Comparison of ENCODE assay signal across 10 mouse cellular contexts in genomic region chr1:118435001-118435473, GRCm38 (mm10). TPM values are rescaled to one million over a fixed set of nuclear protein-coding genes. Genes with fewer than 3 reads are reported as not detected.
DNase-seq lines count a peak whose midpoint lies in the region; ATAC-seq and TF ChIP-seq lines count a peak whose summit lies in the region.
"Had no signal": no experiment of that assay in that cellular context is flagged by ENCODE, and none has a peak within 500 bp of the region (broad histone marks: within the 10 kb centered on the region; RNA-seq: fewer than 3 reads in every experiment).

No protein-coding gene starts in this region.

- no peak for DNase-seq in heart, adult 2 months
- no peak for DNase-seq in heart, postnatal 36 days
- DNase-seq in MN1 (ENCODE audit: low spot score) = peak; percentile 74
- peak; percentile 21 for DNase-seq in embryo, embryonic 10.5 days (ENCODE audit: low spot score)
- DNase-seq in layer of hippocampus, adult 8-10 months (ENCODE audit: low spot score in 2 of 2) = peak; percentile 50 to 57
- no peak for DNase-seq in urinary bladder, adult 2 months (ENCODE audit: low spot score)
- no peak for DNase-seq in gastrocnemius, adult 18-20 months (ENCODE audit: low spot score)
- DNase-seq: gastrocnemius, postnatal 25 days had no signal

- peak overlapping the region; percentile 65 for H3K27ac ChIP-seq in heart, adult 2 months
- H3K27ac ChIP-seq: stomach, embryonic 15.5 days had no signal

- intact Hi-C loops in heart, adult 2 months (cut with DNase I) = no loop called here
- intact Hi-C loops in heart, postnatal 36 days (cut with DNase I) = no loop called here

- peaks cover 8% of the 10 kb centered on the region for H3K4me1 ChIP-seq in heart, adult 2 months (ENCODE audit: control insufficient read depth, insufficient read depth, low read length)
- H3K4me1 ChIP-seq: stomach, embryonic 15.5 days had no signal

- no peak for TF ChIP-seq EP300 in heart, adult 2 months (IDR thresholded peaks at IDR 0.05; ENCODE audit: insufficient read depth, low read depth, low read length)

- WGBS in heart, adult 2 months = 38% methylated on average over 10 of the region's 10 CpGs

- ATAC-seq in granulocyte monocyte progenitor cell, adult 5-6 weeks (replicated peaks; ENCODE audit: poor library complexity, severe bottlenecking) = no peak; the same call in 1 of the 2 replicates

- no peak overlapping the region for H3K9ac ChIP-seq in heart, adult 2 months (ENCODE audit: low read depth, low read length)
- H3K9ac ChIP-seq: stomach, embryonic 15.5 days had no signal

- H3K36me3 ChIP-seq in heart, adult 2 months (ENCODE audit: control insufficient read depth, insufficient read depth, low read length) = 0 out of 2 replicates have a peak, but pooled peaks cover 2% of the 10 kb centered on the region
- H3K36me3 ChIP-seq: stomach, embryonic 15.5 days had no signal

- H3K27me3 ChIP-seq in heart, adult 2 months (ENCODE audit: control insufficient read depth, insufficient read depth, low read length) = no peaks in the 10 kb centered on the region
- H3K27me3 ChIP-seq: stomach, embryonic 15.5 days had no signal

- peaks cover 12% of the 10 kb centered on the region for H3K79me2 ChIP-seq in heart, adult 2 months (replicated peaks; ENCODE audit: control insufficient read depth, insufficient read depth, low read length)

- H3K4me3 ChIP-seq in heart, adult 2 months = no peak overlapping the region
- H3K4me3 ChIP-seq: stomach, embryonic 15.5 days had no signal

- no peak for TF ChIP-seq CTCF in heart, adult 2 months (IDR thresholded peaks at IDR 0.05)

- TF ChIP-seq POLR2A in heart, adult 2 months (IDR thresholded peaks at IDR 0.05; ENCODE audit: insufficient read depth, low read depth, low read length) = no peak

RNA-seq across cellular contexts. Expression of gene Clasp1, which starts 46.2 kb away (rescaled TPM):
- 100 to 1,000 TPM; 323 to 407 TPM for total RNA-seq in heart, adult 2 months (2021)
- 148 and 198 TPM in 2 replicates for polyA plus RNA-seq in heart, adult 2 months (2012; rRNA removed)
- total RNA-seq in heart, postnatal 36 days (2021) = 100 to 1,000 TPM; 268 to 335 TPM
- total RNA-seq in layer of hippocampus, adult 8-10 months (2022) = 100 to 1,000 TPM in 3 of 4 experiments, 10 to 100 TPM in 1; 88.8 to 120 (median 111) TPM
- 42.8 and 51.1 TPM in 2 replicates for total RNA-seq in granulocyte monocyte progenitor cell, adult 5-6 weeks (2014; fragmentation: Nextera tagmentation)
- 40.1 and 51.1 TPM in 2 replicates for total RNA-seq in granulocyte monocyte progenitor cell, adult 5-6 weeks (2017)
- polyA plus RNA-seq in urinary bladder, adult 2 months (2012; rRNA removed) = 21.1 and 29.4 TPM in 2 replicates
- 10 to 100 TPM; 45.3 to 47.4 TPM for total RNA-seq in gastrocnemius, adult 18-20 months (2021)

Comparison
In these comparisons a context has a peak if more than half of its experiments do, and no peak if none do; other contexts are left out.
1. DNase-seq: peak in MN1 (single experiment), embryo, embryonic 10.5 days (single experiment) and layer of hippocampus, adult 8-10 months (2 of 2); none in heart, adult 2 months (0 of 2), heart, postnatal 36 days (0 of 2), urinary bladder, adult 2 months (single experiment) and gastrocnemius, adult 18-20 months (single experiment).